Mouse (Mus musculus) embryonic facial prominence, embryonic 12.5 days (tissue): ENCODE measurements around the gene Acnat1. TPM values are rescaled to one million over a fixed set of nuclear protein-coding genes. Genes with fewer than 3 reads are reported as not detected.
A peak's percentile ranks its signal among the peaks of the same experiment; 100 is the strongest.
"Not testable (repeated sequence)": the region's sequence is repeated elsewhere in the genome, so short reads cannot be mapped to it uniquely, and the experiment has no call there.

Experiments used
- ATAC-seq: fragments of 200-750 bp; cut with Nextera tagmentation; 2 replicates; pipeline ENCODE4 v1.8.0; 2017; ENCODE audit not compliant: insufficient number of reproducible peaks, insufficient read depth, low FRiP score, low TSS enrichment
- H3K27ac ChIP-seq: fragments of 300-500 bp; sonication (generic); 2 replicates; pipeline ENCODE4 v1.5.1; 2016; ENCODE audit warnings: mild to moderate bottlenecking
- H3K27me3 ChIP-seq: fragments of 300-500 bp; sonication (generic); 2 replicates; pipeline ENCODE4 v1.6.1; 2016; ENCODE audit warnings: mild to moderate bottlenecking, moderate library complexity
- H3K36me3 ChIP-seq: fragments of 300-500 bp; sonication (generic); 2 replicates; pipeline ENCODE4 v1.6.1; 2016; ENCODE audit warnings: mild to moderate bottlenecking
- H3K4me1 ChIP-seq: fragments of 300-500 bp; sonication (generic); 2 replicates; pipeline ENCODE4 v1.6.1; 2016
- H3K4me2 ChIP-seq: fragments of 300-500 bp; sonication (generic); replicated peaks from 2 replicates; pipeline ENCODE4 v1.6.1; 2016; ENCODE audit warnings: mild to moderate bottlenecking, moderate library complexity
- H3K4me3 ChIP-seq: fragments of 300-500 bp; sonication (generic); 2 replicates; pipeline ENCODE4 v1.5.1; 2016; ENCODE audit warnings: mild to moderate bottlenecking
- H3K9ac ChIP-seq: fragments of 300-500 bp; sonication (generic); 2 replicates; pipeline ENCODE4 v1.6.1; 2016; ENCODE audit warnings: mild to moderate bottlenecking, moderate library complexity
- H3K9me3 ChIP-seq: fragments of 300-500 bp; sonication (generic); 2 replicates; pipeline ENCODE4 v1.6.1; 2016; ENCODE audit warnings: mild to moderate bottlenecking, moderate library complexity
- WGBS: fragments of 180-500 bp; shearing (Covaris S2); methylation state at CpG from one replicate; pipeline ENCODE4 v1.1.7; 2016; 5-methylcytosine and 5-hydroxymethylcytosine counted together
- polyA plus RNA-seq: library from polyadenylated mRNA; unstranded; fragments of >200 nt; fragmentation: Nextera tagmentation; extraction: Ambion mirVana; gene quantifications from 2 replicates; pipeline ENCODE4 v1.2.1, GENCODE M21; 2016

The Acnat1 gene
- polyA plus RNA-seq, 1 experiment from 2014 or later: not detected

GRCm38 (mm10) chr4:49485934-49486650 is 12.4 kb upstream of the Acnat1 start:
- H3K9ac ChIP-seq, H3K4me1 ChIP-seq, ATAC-seq, H3K27me3 ChIP-seq, H3K4me2 ChIP-seq, H3K4me3 ChIP-seq, H3K27ac ChIP-seq, H3K36me3 ChIP-seq, H3K9me3 ChIP-seq: not testable (repeated sequence)
- WGBS: 69% methylated on average over 3 of the region's 3 CpGs

GRCm38 (mm10) chr4:49485442-49485841 is 11.7 kb upstream of the Acnat1 start:
- no peak for ATAC-seq
- Histone ChIP-seq H3K27ac (no peak overlapping the region), H3K36me3 (no peaks in the 10 kb centered on the region), H3K9me3 (no peaks in the 10 kb centered on the region), H3K9ac (no peak overlapping the region), H3K27me3 (no peaks in the 10 kb centered on the region), H3K4me3 (no peak overlapping the region), H3K4me1 (no peaks in the 10 kb centered on the region), H3K4me2 (no peak overlapping the region)

GRCm38 (mm10) chr4:49480896-49481295 is 7.2 kb upstream of the Acnat1 start:
- Histone ChIP-seq H3K9ac (no peak overlapping the region), H3K27me3 (no peaks in the 10 kb centered on the region), H3K4me2 (no peak overlapping the region), H3K4me1 (no peaks in the 10 kb centered on the region), H3K4me3 (no peak overlapping the region), H3K27ac (no peak overlapping the region), H3K36me3 (no peaks in the 10 kb centered on the region), H3K9me3 (no peaks in the 10 kb centered on the region)
- no peak for ATAC-seq
- WGBS: 35% methylated on average over 3 of the region's 3 CpGs

GRCm38 (mm10) chr4:49480104-49480760 is 6.5 kb upstream of the Acnat1 start:
- H3K9ac ChIP-seq: no peak overlapping the region
- WGBS: 24% methylated on average over 21 of the region's 21 CpGs
- peak overlapping the region; percentile 30 for H3K4me2 ChIP-seq

GRCm38 (mm10) chr4:49479035-49479434 is 5.3 kb upstream of the Acnat1 start:
- not testable (repeated sequence) for H3K4me1 ChIP-seq, H3K4me3 ChIP-seq, H3K27ac ChIP-seq, H3K4me2 ChIP-seq, H3K36me3 ChIP-seq, H3K9ac ChIP-seq, H3K27me3 ChIP-seq, H3K9me3 ChIP-seq, ATAC-seq
- WGBS: 20% methylated on average over 2 of the region's 2 CpGs

More at GRCm38 (mm10) chr4:49480104-49480760, 6.5 kb upstream of the Acnat1 start:
- H3K9me3 ChIP-seq: no peaks in the 10 kb centered on the region
- no peaks in the 10 kb centered on the region for H3K36me3 ChIP-seq
- H3K4me1 ChIP-seq: no peaks in the 10 kb centered on the region
- no peak for ATAC-seq
- H3K27me3 ChIP-seq: no peaks in the 10 kb centered on the region
- H3K4me3 ChIP-seq: no peak overlapping the region
- no peak overlapping the region for H3K27ac ChIP-seq

GRCm38 (mm10) chr4:49478118-49478877 is 4.6 kb upstream of the Acnat1 start:
- 0 out of 2 replicates have a peak overlapping the region, but pooled peaks have one; percentile 14 for H3K4me3 ChIP-seq
- no peak overlapping the region for H3K9ac ChIP-seq

GRCm38 (mm10) chr4:49474583-49474982 is 871 bp upstream of the Acnat1 start:
- Histone ChIP-seq H3K9me3 (no peaks in the 10 kb centered on the region), H3K36me3 (no peaks in the 10 kb centered on the region), H3K4me1 (no peaks in the 10 kb centered on the region), H3K9ac (no peak overlapping the region), H3K4me3 (no peak overlapping the region), H3K27ac (no peak overlapping the region), H3K27me3 (no peaks in the 10 kb centered on the region), H3K4me2 (no peak overlapping the region)
- ATAC-seq: no peak

More at GRCm38 (mm10) chr4:49478118-49478877, 4.6 kb upstream of the Acnat1 start:
- Histone ChIP-seq H3K27me3 (no peaks in the 10 kb centered on the region), H3K4me1 (no peaks in the 10 kb centered on the region), H3K27ac (no peak overlapping the region), H3K36me3 (no peaks in the 10 kb centered on the region), H3K4me2 (peak overlapping the region; percentile 49), H3K9me3 (no peaks in the 10 kb centered on the region)
- WGBS: 18% methylated on average over 19 of the region's 19 CpGs
- peak; percentile 70; the same call in 1 of the 2 replicates for ATAC-seq

GRCm38 (mm10) chr4:49469435-49470151 is 4.1 kb downstream of the Acnat1 start:
- H3K9ac ChIP-seq: no peak overlapping the region
- no peak for ATAC-seq
- H3K4me2 ChIP-seq: no peak overlapping the region
- no peaks in the 10 kb centered on the region for H3K9me3 ChIP-seq
- no peak overlapping the region for H3K4me3 ChIP-seq
- H3K27ac ChIP-seq: no peak overlapping the region
- WGBS: 79% methylated on average over 3 of the region's 3 CpGs
- no peaks in the 10 kb centered on the region for H3K27me3 ChIP-seq
- no peaks in the 10 kb centered on the region for H3K4me1 ChIP-seq
- no peaks in the 10 kb centered on the region for H3K36me3 ChIP-seq

GRCm38 (mm10) chr4:49467360-49467759 is 6.4 kb downstream of the Acnat1 start:
- H3K9ac ChIP-seq: no peak overlapping the region
- no peaks in the 10 kb centered on the region for H3K9me3 ChIP-seq
- H3K4me3 ChIP-seq: no peak overlapping the region
- ATAC-seq: no peak
- no peaks in the 10 kb centered on the region for H3K27me3 ChIP-seq
- WGBS: 92% methylated on average over 6 of the region's 6 CpGs
- no peak overlapping the region for H3K4me2 ChIP-seq
- H3K27ac ChIP-seq: no peak overlapping the region
- H3K36me3 ChIP-seq: no peaks in the 10 kb centered on the region
- no peaks in the 10 kb centered on the region for H3K4me1 ChIP-seq

GRCm38 (mm10) chr4:49456171-49456570 is 17.5 kb downstream of the Acnat1 start:
- no peak for ATAC-seq
- Histone ChIP-seq H3K4me1 (no peaks in the 10 kb centered on the region), H3K27me3 (no peaks in the 10 kb centered on the region), H3K9me3 (no peaks in the 10 kb centered on the region), H3K36me3 (no peaks in the 10 kb centered on the region), H3K4me3 (no peak overlapping the region), H3K9ac (no peak overlapping the region), H3K27ac (no peak overlapping the region), H3K4me2 (no peak overlapping the region)
- 50% methylated on average over 2 of the region's 2 CpGs for WGBS

GRCm38 (mm10) chr4:49451848-49452551 is 21.7 kb downstream of the Acnat1 start:
- H3K9ac ChIP-seq: no peak overlapping the region
- H3K4me2 ChIP-seq: no peak overlapping the region
- H3K4me3 ChIP-seq: no peak overlapping the region
- H3K9me3 ChIP-seq: no peaks in the 10 kb centered on the region
- H3K27me3 ChIP-seq: no peaks in the 10 kb centered on the region
- no peak overlapping the region for H3K27ac ChIP-seq
- H3K36me3 ChIP-seq: no peaks in the 10 kb centered on the region
- no peak for ATAC-seq
- H3K4me1 ChIP-seq: no peaks in the 10 kb centered on the region
- WGBS: 69% methylated on average over 1 of the region's 1 CpGs
